Mouse (Mus musculus): ENCODE data around the gene Zfyve21.

Zfyve21 gene

GRCm38 (mm10) chr12:111813766-111814617 lies at the start of gene Zfyve21, which contains the start of gene Xrcc3:
Gene Zfyve21, plus strand, starts transcription at chr12:111814170.
Gene Xrcc3, minus strand, starts transcription at chr12:111813873.
- CTCF ChIA-PET: interaction anchor here (0.5 to 1.0 kb wide), 2 partner anchors 35 to 915 kb away, joined by 4 read pairs; no protein-coding TSS in a partner anchor

DNA sequence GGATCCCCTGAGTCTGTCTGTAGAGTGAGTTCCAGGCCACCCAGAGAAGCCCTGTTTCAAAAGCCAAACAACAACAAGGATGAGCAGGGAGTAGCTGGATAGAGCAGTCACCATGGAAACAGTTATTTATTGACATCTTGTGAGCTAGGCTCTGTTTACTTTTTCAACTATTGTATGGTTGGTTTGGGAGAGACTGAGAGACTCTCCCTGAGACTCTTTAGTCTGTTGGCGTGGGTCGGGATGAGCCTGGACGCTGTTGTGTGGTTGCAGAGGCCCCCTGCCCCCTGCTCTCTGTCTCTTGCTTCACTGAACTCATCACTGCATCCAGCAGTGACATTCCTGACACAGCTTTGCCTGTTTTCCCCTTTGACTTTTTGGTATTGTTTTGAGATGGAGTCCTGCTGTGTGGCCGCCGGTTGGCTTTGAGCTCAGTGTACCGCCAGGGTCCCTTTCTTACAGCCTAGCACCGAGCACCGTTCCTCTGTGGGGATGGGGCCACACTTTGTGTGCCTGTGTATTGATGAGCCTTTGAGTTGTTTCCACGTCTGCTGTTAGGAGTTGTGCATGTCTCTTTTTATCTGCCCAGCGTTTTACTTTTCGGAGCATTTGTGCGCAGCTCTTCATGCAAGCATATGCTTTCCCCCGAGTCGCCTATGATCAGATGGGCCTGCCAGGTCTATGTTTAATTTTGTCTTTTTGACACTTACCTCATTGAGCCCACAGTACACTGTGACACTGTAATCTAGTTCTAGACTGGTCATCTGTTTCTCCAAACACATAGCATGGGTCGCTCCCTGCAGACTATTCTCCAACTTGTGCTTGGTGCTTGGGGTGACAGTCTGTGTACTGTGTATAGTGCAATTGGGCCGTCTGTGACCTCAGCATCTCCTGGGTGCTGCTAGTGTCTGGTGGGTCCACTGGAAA lies 47.4 kb upstream of the Zfyve21 start:
- CTCF ChIA-PET: no interaction called here

- CTCF ChIA-PET: no interaction called here
Observed at GRCm38 (mm10) chr12:111768322-111768928, 45.5 kb upstream of the Zfyve21 start.

DNA sequence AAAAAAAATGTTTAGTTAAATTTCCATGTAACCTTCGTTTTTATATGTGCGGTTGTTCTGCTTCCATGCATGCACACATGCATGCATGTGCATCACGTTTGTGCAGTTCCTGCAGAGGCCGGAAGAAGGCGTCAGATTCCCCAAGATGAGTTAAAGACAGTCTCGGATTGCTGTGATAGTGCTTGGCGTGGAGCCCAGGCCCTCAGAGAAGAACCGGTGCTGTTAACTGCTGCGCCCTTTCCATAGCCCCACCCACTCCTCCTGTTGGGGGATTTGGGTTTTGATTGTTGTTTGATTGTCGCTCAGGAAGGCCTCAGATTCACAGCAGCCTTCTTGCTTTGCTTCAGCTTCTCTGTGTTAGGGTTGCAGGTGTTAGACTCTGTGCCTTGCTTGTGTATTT lies 44.7 kb upstream of the Zfyve21 start:
- CTCF ChIA-PET: no interaction called here

GRCm38 (mm10) chr12:111769816-111770577 lies 44.0 kb upstream of the Zfyve21 start:
- CTCF ChIA-PET: no interaction called here

GRCm38 (mm10) chr12:111770651-111771050 lies 43.3 kb upstream of the Zfyve21 start:
- CTCF ChIA-PET: no interaction called here

DNA sequence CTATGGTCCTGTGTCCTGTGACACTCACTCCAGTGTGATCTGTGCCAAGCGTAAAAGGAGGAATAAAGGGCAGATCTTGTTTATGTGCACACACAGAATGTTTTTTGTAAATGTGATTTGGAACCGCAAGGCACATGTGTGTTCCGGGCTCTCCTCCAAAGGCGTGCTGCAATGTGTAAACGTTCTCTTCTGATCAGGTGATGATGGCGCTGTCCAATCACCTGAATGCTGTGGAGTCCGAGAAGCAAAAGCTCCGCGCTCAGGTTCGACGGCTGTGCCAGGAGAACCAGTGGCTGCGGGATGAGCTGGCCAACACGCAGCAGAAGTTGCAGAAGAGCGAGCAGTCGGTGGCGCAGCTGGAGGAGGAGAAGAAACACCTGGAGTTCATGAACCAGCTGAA lies 39.8 kb upstream of the Zfyve21 start:
- CTCF ChIA-PET: no interaction called here

DNA sequence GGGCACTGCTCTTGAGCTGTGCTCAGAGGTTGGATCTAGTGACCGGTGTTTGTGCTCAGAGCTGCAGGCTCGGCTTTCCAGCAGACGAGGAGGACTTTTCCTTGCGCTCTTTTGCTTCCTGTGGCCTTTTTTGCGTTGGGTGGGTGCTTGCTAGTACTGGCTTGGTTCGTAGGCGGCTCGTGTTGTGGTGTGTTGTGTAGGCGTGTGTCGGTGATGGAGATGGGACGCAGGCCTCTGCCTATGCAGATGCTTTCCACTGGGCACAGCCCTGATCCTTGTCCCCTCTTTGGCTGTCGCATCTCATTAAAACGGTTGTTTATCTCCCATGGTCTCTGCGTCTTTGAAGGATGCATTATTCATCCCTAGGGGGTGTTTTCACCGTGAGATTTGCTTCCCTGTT lies 39.1 kb upstream of the Zfyve21 start:
- CTCF ChIA-PET: no interaction called here

DNA sequence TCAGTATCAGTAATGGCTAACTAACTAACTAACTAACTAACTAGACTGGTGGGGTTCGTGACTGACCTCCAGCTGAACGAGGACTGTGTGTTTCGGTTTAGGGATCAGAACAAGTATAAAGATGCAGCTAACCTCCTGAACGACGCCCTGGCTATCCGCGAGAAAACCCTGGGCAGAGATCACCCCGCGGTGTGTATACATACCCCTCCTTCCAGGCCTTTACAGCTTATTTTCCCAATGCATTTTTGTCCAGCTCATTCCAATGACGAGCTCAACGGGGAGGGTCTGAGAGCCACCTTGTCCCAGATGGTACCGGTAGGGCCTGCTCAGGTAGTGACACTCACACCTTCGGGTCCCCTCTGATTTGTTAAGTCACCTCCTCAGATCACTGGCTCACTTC lies 36.1 kb upstream of the Zfyve21 start:
- CTCF ChIA-PET: no interaction called here

- CTCF ChIA-PET: interaction anchor here (0.7 kb wide), 1 partner anchor 34 kb away, joined by 4 read pairs; the partner anchor contains the start of gene Xrcc3
Observed at GRCm38 (mm10) chr12:111779544-111779943, 34.4 kb upstream of the Zfyve21 start.

DNA sequence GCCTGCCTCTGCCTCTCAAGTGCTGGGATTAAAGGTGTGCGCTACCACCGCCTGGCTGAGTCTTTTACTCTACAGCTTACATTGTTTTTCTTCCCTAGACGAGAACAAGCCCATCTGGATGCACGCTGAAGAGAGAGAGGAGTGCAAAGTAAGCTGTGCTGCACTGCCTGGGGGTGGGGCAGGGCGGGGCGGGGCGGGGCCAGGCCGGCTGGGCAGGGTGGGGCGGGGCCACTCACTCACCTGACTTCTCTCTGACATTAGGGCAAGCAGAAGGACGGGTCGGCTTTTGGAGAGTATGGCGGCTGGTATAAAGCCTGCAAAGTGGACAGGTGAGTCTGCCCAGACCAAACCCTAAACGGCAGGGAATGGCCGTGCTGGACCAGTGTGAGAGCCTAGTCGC lies 28.8 kb upstream of the Zfyve21 start:
- CTCF ChIA-PET: no interaction called here

GRCm38 (mm10) chr12:111787015-111787414 lies 27.0 kb upstream of the Zfyve21 start:
- CTCF ChIA-PET: no interaction called here

DNA sequence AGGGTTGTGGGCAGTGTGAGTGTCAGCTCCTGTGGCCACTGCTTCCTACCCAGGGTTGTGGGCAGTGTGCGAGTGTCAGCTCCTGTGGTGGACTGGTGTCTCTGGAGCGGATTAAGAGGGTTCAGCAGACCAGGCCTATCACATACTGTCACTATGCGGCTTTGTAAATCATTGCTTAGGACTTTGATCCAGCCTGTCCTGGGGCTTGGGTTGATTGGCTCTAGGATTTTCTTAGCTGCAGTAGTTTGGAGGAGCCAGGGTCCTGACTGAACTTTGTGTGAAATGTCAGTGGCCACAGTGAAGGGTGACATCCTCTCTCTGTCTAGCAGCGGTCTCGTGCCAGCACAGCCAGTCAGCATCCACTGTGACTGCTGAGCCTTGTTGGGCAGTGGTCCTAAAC lies 23.9 kb upstream of the Zfyve21 start:
- CTCF ChIA-PET: no interaction called here

DNA sequence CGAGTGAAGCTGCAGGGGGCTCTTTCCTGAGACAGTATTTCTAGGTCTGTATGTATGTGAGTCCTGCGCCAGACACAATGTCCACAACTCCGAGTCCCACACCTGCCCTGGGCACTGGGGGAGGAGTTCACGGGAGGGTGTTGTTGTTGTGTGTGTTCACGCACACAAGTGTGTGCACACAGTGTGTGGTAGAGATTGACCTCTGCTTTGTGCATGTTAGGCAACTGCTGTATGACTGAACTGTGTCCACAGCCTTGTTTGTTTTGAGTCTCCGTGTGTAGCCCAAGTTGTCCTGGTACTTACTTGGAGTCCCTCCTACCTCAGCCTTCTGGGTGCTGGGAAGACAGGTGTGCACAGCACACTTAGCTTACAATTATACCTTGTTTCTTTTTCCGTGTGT lies 23.3 kb upstream of the Zfyve21 start:
- CTCF ChIA-PET: no interaction called here

DNA sequence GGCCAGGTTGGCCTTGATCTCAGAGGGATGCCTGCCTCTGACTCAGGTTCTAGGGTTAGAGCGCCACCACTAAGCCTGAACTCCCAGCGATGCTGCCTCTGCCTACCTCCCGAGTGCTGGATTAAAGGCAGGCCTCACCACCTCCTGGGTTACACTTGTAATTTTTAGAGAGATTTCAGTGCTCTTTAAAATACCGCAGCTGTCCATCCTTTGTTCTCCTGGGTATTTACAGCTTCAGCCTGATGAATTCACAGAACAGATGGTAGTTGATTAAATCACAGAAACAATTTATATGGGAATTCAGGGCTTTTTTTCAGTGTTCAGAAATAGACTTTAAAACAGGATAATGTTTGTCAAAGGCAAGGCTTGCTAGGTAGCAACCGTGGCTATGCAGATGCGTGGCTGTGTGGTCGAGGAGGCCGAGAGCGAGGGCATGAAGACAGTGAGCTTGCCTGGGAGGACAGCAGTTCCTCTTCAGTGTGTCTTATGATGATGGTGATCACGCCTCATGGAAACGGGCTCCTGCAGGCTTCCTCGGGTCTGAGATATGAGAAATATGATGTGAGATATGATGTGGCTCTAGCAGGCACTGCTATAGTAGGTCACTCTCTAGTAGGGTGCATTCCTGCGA lies 22.4 kb upstream of the Zfyve21 start:
- CTCF ChIA-PET: no interaction called here

DNA sequence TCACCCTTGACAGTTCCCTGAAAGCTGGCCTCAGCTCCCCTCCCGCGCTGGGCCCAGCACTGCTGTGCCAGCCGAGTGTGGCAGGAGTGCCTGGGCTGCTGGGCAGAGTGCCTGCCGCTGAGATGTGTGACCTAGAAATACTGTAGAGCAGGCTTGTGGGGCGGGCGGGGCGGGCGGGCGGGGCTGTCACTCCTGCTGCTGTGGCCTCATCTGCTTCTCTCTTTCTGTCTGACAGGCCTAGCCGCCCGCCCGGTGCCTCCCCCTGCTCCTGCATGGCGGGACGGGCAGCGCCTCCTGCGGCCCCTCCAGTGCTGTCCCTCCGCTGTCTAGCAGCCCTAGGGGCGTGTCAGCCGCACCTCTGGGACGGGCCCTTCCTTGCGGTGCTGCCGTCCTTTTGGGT lies 19.9 kb upstream of the Zfyve21 start:
- CTCF ChIA-PET: interaction anchor here (0.6 kb wide), 1 partner anchor 30 kb away, joined by 6 read pairs; no protein-coding TSS in a partner anchor

- CTCF ChIA-PET: no interaction called here
Observed at GRCm38 (mm10) chr12:111794526-111795179, 19.3 kb upstream of the Zfyve21 start.

DNA sequence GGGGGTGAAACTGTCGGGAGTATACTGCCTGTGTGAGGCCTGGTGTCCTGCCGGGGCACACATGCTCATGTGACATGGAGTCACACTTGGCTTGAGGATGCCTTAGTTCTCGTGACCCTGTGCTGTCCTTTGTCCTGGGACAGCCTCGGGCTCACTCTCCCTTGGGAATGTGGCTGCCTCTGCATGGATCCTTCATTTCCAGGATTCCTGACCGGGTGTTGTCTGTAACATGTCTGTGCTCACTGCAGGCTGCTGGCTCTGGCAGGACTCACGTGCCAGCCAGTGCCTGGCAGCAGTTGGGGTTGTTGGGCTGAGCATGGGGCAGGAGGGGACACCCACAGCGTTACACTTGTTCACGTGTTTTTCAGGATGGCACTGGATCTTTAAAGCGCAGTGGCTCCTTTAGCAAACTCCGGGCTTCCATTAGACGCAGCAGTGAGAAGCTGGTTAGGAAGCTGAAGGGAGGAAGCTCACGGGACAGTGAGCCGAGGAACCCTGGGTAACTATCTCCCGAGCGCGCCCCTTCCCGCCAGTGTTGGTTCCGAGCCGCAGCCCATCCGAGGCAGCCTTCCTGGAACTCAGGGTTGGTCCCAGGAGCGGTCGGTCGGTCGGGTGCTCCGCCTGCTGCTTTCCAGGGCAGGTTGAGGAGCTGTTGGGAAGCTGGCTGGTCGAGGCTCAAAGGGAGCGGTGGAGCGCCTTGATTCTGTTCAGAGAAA lies 18.6 kb upstream of the Zfyve21 start:
- CTCF ChIA-PET: no interaction called here

DNA sequence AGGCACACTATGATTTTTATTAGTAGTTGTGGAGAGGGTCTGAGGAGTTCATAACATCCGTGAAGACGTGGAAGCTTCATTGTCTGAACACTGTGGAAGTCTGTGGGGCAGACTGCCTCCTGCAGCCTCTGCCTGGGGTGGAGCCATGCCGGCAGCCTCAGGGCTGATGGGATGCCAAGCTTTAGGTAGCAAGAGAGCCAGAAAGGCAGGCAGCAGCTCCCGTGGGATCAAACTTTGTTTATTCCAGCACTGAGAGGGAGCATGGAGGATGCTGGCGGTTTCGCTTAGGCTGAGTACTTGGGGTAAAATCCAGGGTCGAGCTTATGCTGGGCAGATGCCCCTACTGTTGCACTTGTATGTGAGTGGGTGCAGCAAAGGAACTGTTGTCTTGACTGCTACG lies 16.7 kb upstream of the Zfyve21 start:
- CTCF ChIA-PET: no interaction called here

GRCm38 (mm10) chr12:111798493-111798892 lies 15.5 kb upstream of the Zfyve21 start:
- CTCF ChIA-PET: no interaction called here

Measured in spleen, embryonic (tissue).